Mouse (Mus musculus): ENCODE results near the gene Hebp1. TPM values are rescaled to one million over a fixed set of nuclear protein-coding genes. Genes with fewer than 3 reads are reported as not detected.

Gene Hebp1
- total RNA-seq, 2 experiments from 2014 or later = 14.6 to 19.7 TPM

- intact Hi-C loops (cut with DNase I) = no loop called here
- no peak for DNase-seq
Observed at GRCm38 (mm10) chr6:135166262-135166661, 31.6 kb downstream of the Hebp1 start.

- intact Hi-C loops (cut with DNase I) = no loop called here
- DNase-seq = no peak
Observed at GRCm38 (mm10) chr6:135165706-135166105, 32.1 kb downstream of the Hebp1 start.

DNA sequence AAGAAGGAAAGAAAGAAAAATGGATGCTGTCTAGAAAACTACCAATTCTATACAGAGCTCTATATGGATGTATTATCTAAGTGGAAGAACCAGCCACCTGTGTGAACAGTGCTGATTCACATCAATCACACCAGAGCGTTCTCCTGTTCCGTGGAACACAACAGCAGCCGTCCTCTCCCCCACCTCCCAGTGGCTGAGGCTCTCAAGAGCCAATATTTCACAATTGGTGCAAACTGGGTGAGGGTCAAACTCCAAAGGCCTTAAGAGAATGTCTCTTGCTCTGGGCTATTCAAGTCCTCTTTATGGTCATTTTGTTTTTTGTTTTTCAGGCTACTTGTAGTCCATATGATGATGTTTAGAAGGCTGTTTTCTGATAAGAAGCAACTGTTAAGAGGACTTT is 32.6 kb downstream of the Hebp1 start:
- DNase-seq = no peak
- intact Hi-C loops (cut with DNase I) = no loop called here

- intact Hi-C loops (cut with DNase I) = no loop called here
- no peak for DNase-seq
Observed at GRCm38 (mm10) chr6:135162861-135163260, 35.0 kb downstream of the Hebp1 start.

- no peak for DNase-seq
- intact Hi-C loops (cut with DNase I) = no loop called here
Observed at GRCm38 (mm10) chr6:135162311-135162710, 35.5 kb downstream of the Hebp1 start.

DNA sequence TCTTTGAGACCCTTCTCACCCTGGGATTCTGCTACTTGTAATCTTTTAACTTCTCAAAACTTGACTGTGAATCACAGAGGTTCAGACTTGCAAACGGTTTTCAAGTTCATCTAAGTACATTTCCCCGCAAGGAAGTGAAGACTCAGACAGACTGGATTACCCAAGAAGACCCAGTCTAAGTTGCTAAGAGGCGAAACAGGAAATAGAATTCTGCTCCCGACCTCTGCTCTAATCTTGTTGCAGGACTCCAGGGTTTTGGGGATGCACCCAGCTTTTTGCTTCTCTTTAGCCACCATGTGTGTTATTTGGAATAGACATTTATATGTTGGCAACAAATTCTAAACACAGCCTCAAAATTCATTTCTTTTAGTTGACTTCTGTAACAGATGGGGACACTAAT is 36.5 kb downstream of the Hebp1 start:
- intact Hi-C loops (cut with DNase I) = no loop called here
- no peak for DNase-seq

- intact Hi-C loops (cut with DNase I) = loop anchor here (10.0 kb wide), 2 partner anchors 76 to 216 kb away; no protein-coding TSS in a partner anchor
- no peak for DNase-seq
Observed at GRCm38 (mm10) chr6:135158509-135158908, 39.3 kb downstream of the Hebp1 start.

GRCm38 (mm10) chr6:135157496-135157895 is 40.3 kb downstream of the Hebp1 start:
- DNase-seq = no peak
- intact Hi-C loops (cut with DNase I) = loop anchor here (10.0 kb wide), 2 partner anchors 77 to 217 kb away; no protein-coding TSS in a partner anchor

DNA sequence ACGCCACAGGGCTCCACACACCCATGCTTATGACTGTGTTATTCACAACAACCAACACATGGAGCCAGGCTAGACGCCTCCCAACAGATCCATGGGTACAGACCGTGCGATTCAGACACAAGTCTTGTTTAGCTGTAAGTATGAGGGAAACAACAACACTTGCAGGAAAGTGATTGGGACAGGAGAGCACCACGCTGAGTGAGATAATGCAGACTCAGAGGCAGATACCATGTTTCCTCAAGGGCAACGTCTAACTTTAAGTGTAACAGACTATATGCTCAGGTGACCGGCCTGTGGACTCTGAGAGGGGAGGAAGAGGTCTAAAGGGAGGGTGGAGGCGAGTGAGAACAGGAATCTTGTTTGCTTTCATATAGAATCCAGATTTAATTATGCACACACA is 41.2 kb downstream of the Hebp1 start:
- no peak for DNase-seq
- intact Hi-C loops (cut with DNase I) = loop anchor here (10.0 kb wide), 2 partner anchors 78 to 218 kb away; no protein-coding TSS in a partner anchor

- DNase-seq = no peak
- intact Hi-C loops (cut with DNase I) = loop anchor here (10.0 kb wide), 2 partner anchors 81 to 221 kb away; no protein-coding TSS in a partner anchor
Observed at GRCm38 (mm10) chr6:135153719-135154118, 44.1 kb downstream of the Hebp1 start.

GRCm38 (mm10) chr6:135150311-135150710 is 47.5 kb downstream of the Hebp1 start:
- intact Hi-C loops (cut with DNase I) = loop anchor here (10.0 kb wide), 2 partner anchors 84 to 224 kb away; no protein-coding TSS in a partner anchor
- DNase-seq = peak; percentile 31

- no peak for DNase-seq
- intact Hi-C loops (cut with DNase I) = loop anchor here (10.0 kb wide), 2 partner anchors 85 to 225 kb away; no protein-coding TSS in a partner anchor
Observed at GRCm38 (mm10) chr6:135149722-135150121, 48.1 kb downstream of the Hebp1 start.

GRCm38 (mm10) chr6:135149175-135149574 is 48.6 kb downstream of the Hebp1 start:
- DNase-seq = no peak
- intact Hi-C loops (cut with DNase I) = no loop called here

DNA sequence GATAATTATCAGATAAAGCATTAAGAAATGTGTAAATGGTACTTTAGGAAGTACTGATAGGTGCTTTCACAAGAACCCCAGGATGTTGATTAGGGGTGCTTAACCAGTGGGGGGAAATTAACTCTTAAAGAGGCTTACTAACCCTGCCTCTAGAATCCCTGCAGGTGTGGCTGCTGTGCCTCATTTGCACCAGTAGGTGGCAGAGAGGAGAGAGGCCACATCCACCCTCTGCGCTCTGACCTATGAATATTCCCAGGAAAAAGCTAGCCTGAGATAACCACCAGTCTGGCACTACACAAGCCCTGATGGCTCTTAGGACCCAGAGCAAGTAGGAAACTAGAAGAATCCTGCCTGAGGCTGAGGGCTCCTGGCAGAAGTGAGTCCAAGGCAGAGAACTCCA is 49.3 kb downstream of the Hebp1 start:
- intact Hi-C loops (cut with DNase I) = no loop called here

GRCm38 (mm10) chr6:135145976-135146375 is 51.8 kb downstream of the Hebp1 start:
- DNase-seq = no peak

More for the DNA sequence above, 49.3 kb downstream of the Hebp1 start:
- DNase-seq = no peak

DNA sequence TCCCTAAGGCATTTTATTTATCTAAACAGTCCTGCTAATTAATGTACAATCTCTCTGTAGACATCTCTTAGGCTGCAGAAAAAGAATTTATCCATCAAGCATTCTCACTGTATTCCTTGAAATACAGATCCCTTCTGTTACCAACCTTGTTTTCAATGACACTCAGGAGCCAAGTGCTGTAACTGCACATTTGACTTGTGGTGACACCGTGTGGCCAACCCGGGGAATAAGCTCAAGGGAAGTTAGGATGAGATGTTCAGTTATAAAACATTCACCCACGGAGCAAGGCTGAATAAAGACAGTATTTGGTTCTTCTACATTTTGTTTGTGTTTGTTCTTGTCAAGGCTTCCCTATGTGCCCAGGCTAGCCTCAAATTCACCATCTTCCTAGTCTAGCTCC is 53.3 kb downstream of the Hebp1 start:
- intact Hi-C loops (cut with DNase I) = loop anchor here (2.0 to 5.0 kb wide), 2 partner anchors 56 to 117 kb away; no protein-coding TSS in a partner anchor
- peak; percentile 27 for DNase-seq

More at GRCm38 (mm10) chr6:135145976-135146375, 51.8 kb downstream of the Hebp1 start:
- intact Hi-C loops (cut with DNase I) = loop anchor here (2.0 kb wide), 1 partner anchor 57 kb away; no protein-coding TSS in a partner anchor

- intact Hi-C loops (cut with DNase I) = loop anchor here (5.0 kb wide), 1 partner anchor 116 kb away; no protein-coding TSS in a partner anchor
- no peak for DNase-seq
Observed at GRCm38 (mm10) chr6:135143151-135143550, 54.7 kb downstream of the Hebp1 start.

DNA sequence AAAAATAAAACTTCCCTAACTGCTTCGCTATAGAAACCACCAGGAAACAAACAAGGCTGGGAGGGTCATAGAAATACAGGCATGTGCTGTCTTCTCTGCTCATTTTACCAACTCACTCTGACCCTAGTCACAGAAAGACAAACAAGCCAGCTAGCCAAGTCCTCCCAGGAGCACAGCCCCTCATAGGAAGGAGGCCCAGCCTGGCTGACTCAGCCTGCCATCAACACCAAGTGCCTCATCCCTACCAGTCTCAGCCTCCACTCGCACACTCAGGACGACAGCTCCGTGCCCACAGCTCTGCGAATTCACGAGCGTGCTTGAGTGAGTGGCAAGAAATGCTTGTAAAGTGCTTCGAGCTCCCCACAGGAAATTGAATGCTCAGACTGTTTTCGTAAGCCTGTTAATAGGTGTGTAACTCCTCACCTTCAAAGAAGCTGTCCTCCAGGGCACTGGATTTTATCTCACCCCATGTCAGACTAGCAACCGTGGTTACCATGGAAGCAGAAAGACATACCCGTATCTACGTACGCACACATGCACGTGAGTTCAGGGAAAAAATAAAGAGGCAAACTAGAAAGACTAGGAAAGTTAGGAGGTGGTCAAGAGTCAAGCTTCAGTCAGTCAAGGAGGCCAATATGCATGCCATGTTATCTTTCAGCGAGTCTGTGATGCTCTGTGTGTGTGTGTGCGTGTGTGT is 56.2 kb downstream of the Hebp1 start:
- DNase-seq = no peak
- intact Hi-C loops (cut with DNase I) = loop anchor here (5.0 kb wide), 1 partner anchor 114 kb away; no protein-coding TSS in a partner anchor

DNA sequence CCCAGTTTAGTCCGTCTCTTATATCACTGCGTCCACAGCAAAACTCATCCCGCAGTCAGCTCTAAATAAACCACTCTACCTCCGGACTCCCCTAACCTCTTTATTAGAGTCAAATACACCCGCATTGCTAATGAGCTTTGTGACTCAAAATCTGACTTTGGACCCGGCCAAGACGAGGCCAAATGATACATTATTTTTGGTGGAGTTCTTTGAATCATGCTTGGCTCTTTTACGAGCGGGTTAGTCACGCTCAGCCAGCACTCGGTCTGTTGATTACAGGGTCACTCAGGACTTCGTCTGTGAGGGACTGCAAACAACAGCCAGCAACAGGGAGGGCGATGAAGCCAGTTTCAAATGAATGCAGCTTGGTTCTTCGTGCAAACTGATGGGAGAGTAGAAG is 59.1 kb downstream of the Hebp1 start:
- intact Hi-C loops (cut with DNase I) = no loop called here

DNA sequence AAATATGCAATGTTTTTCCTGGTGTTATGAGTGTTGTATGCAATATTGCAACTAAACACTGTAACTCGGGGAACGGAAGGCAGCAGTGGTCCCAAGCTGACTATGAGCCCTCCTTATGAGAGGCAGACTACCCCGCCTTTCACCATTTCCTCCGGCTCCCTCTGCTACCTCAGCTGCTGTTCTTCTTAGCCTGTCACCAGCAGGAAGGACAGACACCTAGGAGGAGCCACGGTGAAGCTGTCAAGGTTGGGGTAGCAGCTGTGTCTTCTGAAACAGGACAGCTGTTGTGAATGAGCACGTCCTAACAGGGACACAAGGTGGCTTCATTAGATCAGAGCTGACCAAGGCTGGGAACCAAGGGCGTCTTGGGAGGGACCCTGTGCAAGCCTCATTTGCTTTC is 59.6 kb downstream of the Hebp1 start:
- DNase-seq = no peak
- intact Hi-C loops (cut with DNase I) = no loop called here

More for the DNA sequence above, 59.1 kb downstream of the Hebp1 start:
- DNase-seq = no peak

DNA sequence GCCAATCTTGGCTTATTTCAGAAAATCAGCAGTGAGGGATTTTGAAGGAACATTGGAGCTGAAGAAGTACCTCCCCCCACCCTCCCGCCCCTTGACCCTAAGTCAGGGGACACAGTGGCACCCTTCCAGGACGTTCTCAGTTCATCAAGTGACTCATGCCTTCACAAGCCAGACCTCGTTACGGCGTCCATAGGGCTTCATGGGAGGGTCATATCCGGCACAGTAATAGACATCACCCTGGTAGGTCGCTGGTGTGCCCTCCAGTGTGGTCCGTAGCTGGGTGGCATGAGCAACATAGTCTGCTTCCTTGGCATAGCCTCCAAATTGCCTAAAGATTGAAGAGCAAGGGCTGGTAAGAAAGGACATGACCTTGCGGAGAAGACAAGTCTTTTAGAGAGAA is 60.1 kb downstream of the Hebp1 start:
- intact Hi-C loops (cut with DNase I) = no loop called here
- no peak for DNase-seq

All from left cerebral cortex, postnatal 4 days (tissue).